Mouse (Mus musculus) NIH3T3 (cell line): Measurements from ENCODE around the gene Arpp19.

Experiments
- DNase-seq: peaks from one replicate; pipeline ENCODE4 v3.0.0-alpha.2; 2012; ENCODE audit warnings: low read depth

Gene Arpp19

GRCm38 (mm10) chr9:75102131-75102530, 64.7 kb downstream of the Arpp19 start:
- no peak for DNase-seq
